Mouse (Mus musculus): Measurements from ENCODE around the gene Gpd1. TPM values are rescaled to one million over a fixed set of nuclear protein-coding genes. Genes with fewer than 3 reads are reported as not detected.
A peak's percentile ranks its signal among the peaks of the same experiment; 100 is the strongest.
"Not testable (repeated sequence)": the region's sequence is repeated elsewhere in the genome, so short reads cannot be mapped to it uniquely, and the experiment has no call there.

Gene Gpd1
- 100 to 1,000 TPM; 135 to 146 TPM for total RNA-seq (2021)

DNA sequence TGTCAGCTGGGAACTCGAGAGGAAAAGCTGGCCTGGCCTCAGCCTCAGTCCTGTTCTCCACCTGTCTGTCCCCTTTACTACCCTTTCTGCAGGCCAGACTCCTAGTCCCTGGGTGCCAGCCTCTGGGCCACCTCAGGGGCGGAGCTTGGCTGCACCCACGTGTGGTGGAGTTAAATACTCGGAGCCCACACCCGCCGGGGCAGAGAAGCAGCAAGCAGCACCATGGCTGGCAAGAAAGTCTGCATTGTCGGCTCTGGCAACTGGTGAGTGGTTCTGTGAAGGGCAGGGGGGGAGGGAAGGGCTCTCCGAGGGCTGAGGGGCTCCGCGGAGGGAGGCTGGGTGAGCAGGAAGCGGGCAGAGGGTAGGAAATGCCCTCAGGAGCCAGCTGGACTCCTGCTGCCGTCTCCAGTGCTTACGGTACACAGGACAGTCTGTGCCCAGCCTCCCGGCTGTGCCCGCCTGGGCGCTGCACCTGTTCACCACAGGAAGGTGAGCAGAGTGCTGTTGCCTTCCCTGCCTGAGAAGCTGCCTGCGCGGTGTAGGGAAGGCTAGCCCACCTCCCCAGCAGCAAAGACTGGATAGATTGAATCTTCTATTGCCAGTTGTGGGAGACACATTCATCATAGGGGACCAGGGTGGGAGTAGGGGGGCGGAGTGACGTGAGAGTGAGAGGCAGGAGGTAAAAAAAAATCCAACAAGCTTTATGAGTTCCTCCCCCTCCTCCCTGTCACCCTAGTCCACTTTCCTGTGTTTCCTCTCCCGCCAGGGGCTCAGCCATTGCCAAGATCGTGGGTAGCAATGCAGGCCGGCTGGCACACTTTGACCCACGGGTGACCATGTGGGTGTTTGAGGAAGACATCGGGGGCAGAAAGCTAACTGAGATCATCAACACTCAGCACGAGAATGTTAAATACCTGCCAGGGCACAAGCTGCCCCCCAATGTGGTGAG, at the start of gene Gpd1:
TSS of gene Gpd1 (plus strand) at position 130 of the 949 bp plus-strand sequence.
- peak; percentile 79 to 81 for DNase-seq

- no peak for DNase-seq
These were observed 49.8 kb upstream of the Gpd1 start for GRCm38 (mm10) chr15:99667544-99667943.

- peak; percentile 71 to 72 for DNase-seq
These were observed 48.4 kb upstream of the Gpd1 start for GRCm38 (mm10) chr15:99668881-99669280.

- no peak for DNase-seq
These were observed 47.9 kb upstream of the Gpd1 start for GRCm38 (mm10) chr15:99669392-99669791.

- DNase-seq = peak; percentile 70 to 76
These were observed 47.0 kb upstream of the Gpd1 start, which contains the start of gene Asic1 for GRCm38 (mm10) chr15:99670154-99670821. Gene Asic1 (plus strand): TSS chr15:99670368.

GRCm38 (mm10) chr15:99670964-99671670, 46.2 kb upstream of the Gpd1 start:
- no peak for DNase-seq

DNA sequence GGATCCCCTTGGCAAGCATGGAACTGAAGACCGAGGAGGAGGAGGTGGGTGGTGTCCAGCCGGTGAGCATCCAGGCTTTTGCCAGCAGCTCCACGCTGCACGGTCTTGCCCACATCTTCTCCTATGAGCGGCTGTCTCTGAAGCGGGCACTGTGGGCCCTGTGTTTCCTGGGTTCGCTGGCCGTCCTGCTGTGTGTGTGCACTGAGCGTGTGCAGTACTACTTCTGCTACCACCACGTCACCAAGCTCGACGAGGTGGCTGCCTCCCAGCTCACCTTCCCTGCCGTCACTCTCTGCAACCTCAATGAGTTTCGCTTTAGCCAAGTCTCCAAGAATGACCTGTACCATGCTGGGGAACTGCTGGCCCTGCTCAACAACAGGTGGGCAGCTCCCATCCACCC, 45.5 kb upstream of the Gpd1 start:
- no peak for DNase-seq

- no peak for DNase-seq
These were observed 42.4 kb upstream of the Gpd1 start for GRCm38 (mm10) chr15:99674866-99675265.

- no peak for DNase-seq
These were observed 40.2 kb upstream of the Gpd1 start for GRCm38 (mm10) chr15:99677089-99677488.

DNA sequence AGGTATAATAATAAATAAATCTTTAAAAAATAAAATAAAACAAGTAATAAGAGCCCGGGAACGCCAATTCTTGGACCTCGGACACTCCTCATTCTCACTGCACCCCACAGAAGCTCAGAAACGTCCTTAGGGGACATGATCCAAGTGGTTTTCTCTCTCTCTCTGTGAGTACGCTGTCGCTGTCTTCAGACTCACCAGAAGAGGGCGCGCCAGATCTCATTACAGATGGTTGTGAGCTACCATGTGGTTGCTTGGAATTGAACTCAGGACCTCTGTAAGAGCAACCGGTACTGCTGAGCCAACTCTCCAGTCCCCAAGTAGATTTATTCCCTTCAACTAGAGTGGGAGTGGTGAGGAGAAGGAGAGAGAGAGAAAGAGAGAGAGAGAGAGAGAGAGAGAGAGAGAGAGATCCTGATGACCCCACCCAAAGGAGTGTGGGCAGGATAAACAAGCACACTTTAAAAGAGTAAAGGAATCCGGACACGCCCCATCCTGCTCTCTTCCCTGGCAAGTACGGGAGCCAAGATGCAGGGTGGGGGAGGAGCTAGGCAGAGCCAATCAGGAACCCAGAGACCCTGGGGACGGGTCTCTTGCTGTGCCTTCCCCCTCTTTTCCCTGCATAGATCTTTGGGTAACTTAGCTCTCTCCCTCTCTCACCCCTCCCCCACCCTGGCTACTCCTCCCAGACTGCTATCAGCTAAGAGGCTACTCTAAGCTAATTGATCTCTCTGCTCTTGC, 39.1 kb upstream of the Gpd1 start:
- DNase-seq = no peak

DNA sequence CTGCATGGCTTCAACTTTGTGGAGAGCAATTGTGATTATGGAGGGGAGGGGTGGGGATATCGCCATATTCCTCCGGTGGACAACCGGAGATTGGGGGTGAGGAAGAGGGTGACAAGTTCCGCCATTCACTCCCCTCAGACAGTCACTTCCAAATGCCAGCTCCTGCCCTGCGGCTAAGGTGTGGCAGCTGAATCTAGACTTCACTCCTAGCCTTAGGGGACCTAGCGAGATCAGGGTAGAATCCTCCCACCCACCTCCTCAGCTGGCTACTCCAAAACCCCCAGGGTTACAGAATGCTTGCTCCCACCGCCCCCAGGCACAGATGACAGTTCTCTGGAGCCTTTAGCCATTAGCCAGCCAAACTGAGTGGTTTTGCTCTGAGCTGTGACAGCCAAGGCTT, 38.3 kb upstream of the Gpd1 start:
- DNase-seq = no peak

- no peak for DNase-seq
These were observed 34.4 kb upstream of the Gpd1 start for GRCm38 (mm10) chr15:99682880-99683279.

DNA sequence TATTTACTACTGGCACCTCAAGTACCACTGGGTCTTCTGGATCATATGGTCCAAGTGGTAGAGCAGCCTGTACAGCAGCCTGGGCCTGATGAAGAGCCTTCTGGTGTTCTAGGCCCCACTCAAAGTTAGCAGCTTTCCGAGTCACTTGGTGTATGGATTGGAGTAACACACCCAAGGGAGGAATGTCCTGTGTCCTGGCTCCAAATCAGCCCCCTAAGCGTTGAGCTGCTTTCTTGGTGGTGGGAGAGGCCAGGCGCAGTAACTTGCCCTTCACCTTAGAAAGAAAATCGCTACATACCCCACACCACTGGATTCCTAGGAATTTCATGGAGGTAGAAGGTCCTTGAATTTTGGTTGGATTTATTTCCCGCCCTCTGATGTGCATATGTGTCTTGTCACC, 33.2 kb upstream of the Gpd1 start:
- DNase-seq = no peak

- peak in 1 of 2 experiments; percentile 58 for DNase-seq
These were observed 28.6 kb upstream of the Gpd1 start for GRCm38 (mm10) chr15:99688712-99689111.

GRCm38 (mm10) chr15:99690924-99691323, 26.4 kb upstream of the Gpd1 start:
- no peak for DNase-seq

DNA sequence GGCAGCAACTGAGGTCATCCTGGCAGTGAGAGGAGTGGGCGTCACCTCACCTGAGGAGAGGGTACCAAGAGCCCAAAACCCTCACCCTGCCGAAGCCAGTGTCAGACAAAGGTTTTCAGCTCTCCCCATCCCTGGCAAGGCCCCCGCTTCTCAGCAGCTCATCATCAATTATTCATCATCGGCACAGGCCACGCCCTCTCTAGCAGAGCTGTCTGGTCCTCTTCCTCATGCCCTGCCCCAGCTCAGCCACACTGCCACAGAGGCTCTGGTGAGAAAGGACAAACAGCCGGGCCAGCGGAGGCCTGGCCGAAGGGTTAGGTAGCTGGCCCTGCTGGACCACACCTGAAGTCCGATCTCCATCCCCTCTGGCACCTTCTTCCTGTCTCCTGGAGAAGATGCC, 25.3 kb upstream of the Gpd1 start:
- DNase-seq = no peak

DNA sequence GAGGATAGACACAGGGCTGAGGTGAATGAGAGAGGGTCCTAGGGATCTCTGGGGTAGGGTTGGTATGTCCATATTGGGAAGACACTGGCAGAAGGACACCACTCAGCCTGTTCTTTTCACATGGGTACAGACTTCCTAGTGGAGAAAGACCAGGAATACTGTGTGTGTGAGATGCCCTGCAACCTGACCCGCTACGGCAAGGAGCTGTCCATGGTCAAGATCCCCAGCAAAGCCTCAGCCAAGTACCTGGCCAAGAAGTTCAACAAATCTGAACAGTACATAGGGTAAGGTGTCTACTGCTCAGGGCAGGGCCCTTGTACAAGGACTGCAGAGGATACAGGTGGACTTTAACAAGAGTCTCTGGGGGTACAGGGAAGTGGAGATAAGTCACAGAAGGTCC, 20.0 kb upstream of the Gpd1 start:
- no peak for DNase-seq

GRCm38 (mm10) chr15:99698533-99699085, 18.7 kb upstream of the Gpd1 start:
- DNase-seq = no peak

DNA sequence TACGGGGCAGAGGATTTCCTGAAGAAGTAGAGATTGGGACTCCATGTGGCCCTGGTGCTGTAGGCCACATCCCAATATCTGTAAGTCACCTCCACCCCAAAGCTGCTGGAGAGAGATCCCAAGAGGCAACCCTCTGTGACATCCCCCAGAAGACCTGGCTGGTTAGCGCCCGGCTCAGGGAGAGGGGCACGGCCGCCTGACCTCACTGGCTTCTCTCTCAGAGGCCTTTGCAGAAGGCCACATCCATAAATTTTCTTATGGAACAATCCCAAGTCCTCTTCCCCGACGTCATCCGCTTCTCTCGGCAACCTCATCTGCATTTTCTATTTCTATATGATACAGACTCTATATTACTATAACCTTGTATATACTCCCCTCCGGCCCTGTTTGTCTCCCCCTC, 17.6 kb upstream of the Gpd1 start:
- no peak for DNase-seq

DNA sequence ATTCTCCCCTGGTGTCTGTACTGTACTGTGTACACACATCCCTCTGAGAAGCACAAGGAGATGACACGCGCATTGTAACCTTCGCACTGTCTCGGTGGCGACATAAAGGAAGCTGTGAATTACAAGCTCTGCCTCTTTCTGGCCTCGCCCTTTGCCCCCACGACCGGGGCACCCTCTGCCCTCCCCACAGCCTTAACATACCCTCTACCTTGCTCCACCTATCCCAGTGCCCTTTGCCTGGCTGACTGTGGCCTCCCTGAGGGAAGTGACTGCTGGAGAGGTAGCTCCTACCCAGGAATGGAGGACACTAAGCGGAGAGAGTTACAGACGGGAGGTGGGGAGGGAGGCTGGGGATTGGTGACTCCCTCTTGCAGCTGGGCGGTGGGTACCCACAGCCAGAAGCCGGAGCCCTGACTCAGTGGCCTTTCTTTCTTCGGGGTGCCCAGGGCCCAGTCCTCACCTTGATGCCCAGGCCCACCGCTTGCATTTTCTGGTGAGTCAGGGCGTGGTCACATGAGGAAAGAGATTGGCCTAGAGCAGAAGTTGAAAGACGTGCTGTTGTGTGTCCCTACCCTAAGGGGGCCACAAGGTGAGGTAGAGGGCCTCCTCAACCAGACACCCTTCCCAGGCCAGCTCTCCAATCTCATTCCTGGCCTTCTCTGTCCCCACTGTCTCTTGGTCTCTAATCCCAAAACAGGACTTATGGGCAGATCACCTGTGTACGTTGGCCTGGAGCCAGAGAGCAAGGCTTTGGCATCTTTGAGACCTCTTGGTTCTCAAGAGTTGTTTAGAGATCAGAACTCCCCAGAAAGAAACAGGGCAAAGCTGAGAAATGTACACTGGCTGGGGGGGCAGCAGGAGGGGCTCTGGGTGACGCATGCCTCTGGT, 16.9 kb upstream of the Gpd1 start:
- no peak for DNase-seq

DNA sequence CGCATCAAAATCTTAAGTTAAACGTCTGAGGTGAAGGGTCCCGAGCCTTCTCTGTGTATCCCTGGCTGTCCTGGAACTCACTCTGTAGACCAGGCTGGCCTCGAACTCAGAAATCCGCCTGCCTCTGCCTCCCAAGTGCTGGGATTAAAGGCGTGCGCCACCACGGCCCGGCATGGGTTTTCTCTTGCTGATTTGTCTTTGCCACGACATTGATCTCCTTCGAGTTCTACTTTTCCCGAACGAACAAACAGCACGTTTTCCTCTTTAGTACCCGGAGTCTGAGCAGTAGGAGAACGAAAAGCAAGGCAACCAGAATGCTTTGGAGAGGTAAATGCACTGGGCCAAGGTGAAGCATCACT, 15.7 kb upstream of the Gpd1 start:
- not testable (repeated sequence) for DNase-seq

Data from layer of hippocampus, postnatal 36 days (tissue).